Comparison of ENCODE assay signal across 8 mouse cellular contexts in genomic region chr9:119358058-119358429, GRCm38 (mm10). TPM values are rescaled to one million over a fixed set of nuclear protein-coding genes. Genes with fewer than 3 reads are reported as not detected.
DNase-seq lines count a peak whose midpoint lies in the region; ATAC-seq and TF ChIP-seq lines count a peak whose summit lies in the region.
"Had no signal": no experiment of that assay in that cellular context is flagged by ENCODE, and none has a peak within 500 bp of the region (broad histone marks: within the 10 kb centered on the region; RNA-seq: fewer than 3 reads in every experiment).

No protein-coding gene starts in this region.

- peaks cover 14% of the 10 kb centered on the region for H3K36me3 ChIP-seq in ES-E14 (ENCODE audit: control insufficient read depth, insufficient read depth, low read length, poor library complexity, severe bottlenecking)
- H3K36me3 ChIP-seq in intestine, embryonic 15.5 days = no peaks in the 10 kb centered on the region
- no peaks in the 10 kb centered on the region for H3K36me3 ChIP-seq in liver, embryonic 15.5 days (replicated peaks)

- in situ Hi-C loops in ES-E14 (cut with MboI; ENCODE audit: low sequenced_read_pairs in 2 of 2, unreplicated experiment in 2 of 2) = no loop called here

- no peaks in the 10 kb centered on the region for H3K27me3 ChIP-seq in intestine, embryonic 15.5 days (replicated peaks)
- 0 out of 2 replicates have a peak, but pooled peaks cover 5% of the 10 kb centered on the region for H3K27me3 ChIP-seq in liver, embryonic 15.5 days

- peak overlapping the region; percentile 75 to 81 for H3K4me3 ChIP-seq in ES-E14 (ENCODE audit: insufficient read depth in 1 of 2, low read depth in 1 of 2, low read length in 2 of 2, poor library complexity in 1 of 2, severe bottlenecking in 1 of 2)
- peak overlapping the region; percentile 78 for H3K4me3 ChIP-seq in intestine, embryonic 15.5 days (replicated peaks)
- peak overlapping the region; percentile 70 for H3K4me3 ChIP-seq in liver, embryonic 15.5 days (replicated peaks)

- H3K9ac ChIP-seq in ES-E14 (ENCODE audit: insufficient read depth, low read depth, low read length, poor library complexity, severe bottlenecking) = peak overlapping the region; percentile 41; the same call in 1 of the 2 replicates
- H3K9ac ChIP-seq in intestine, embryonic 15.5 days = peak overlapping the region; percentile 82
- peak overlapping the region; percentile 67 for H3K9ac ChIP-seq in liver, embryonic 15.5 days

- TF ChIP-seq POLR2A in brain, embryonic 14.5 days (IDR thresholded peaks at IDR 0.05; ENCODE audit: borderline replicate concordance, extremely low read depth, insufficient read depth, insufficient read length, poor library complexity, severe bottlenecking) = no peak

- no peak overlapping the region for H3K27ac ChIP-seq in ES-E14 (ENCODE audit: insufficient read depth, low read depth, low read length, poor library complexity, severe bottlenecking)
- H3K27ac ChIP-seq in intestine, embryonic 15.5 days = no peak overlapping the region
- no peak overlapping the region for H3K27ac ChIP-seq in liver, embryonic 15.5 days (replicated peaks)

- peak overlapping the region; percentile 91 for H3K4me2 ChIP-seq in intestine, embryonic 15.5 days (replicated peaks)
- peak overlapping the region; percentile 96 for H3K4me2 ChIP-seq in liver, embryonic 15.5 days

- no peak; the same call in 1 of the 2 replicates for ATAC-seq in intestine, embryonic 15.5 days
- no peak for ATAC-seq in liver, embryonic 15.5 days (ENCODE audit: insufficient read depth)
- no peak for ATAC-seq in cerebellum, adult (ENCODE audit: insufficient number of reproducible peaks, low FRiP score, low TSS enrichment)

- TF ChIP-seq CTCF in brain, embryonic 14.5 days (IDR thresholded peaks at IDR 0.05; ENCODE audit: borderline replicate concordance, extremely low read depth, insufficient read depth, insufficient read length) = no peak

- 36% methylated on average over 9 of the region's 9 CpGs for WGBS in intestine, embryonic 15.5 days
- 43% methylated on average over 9 of the region's 9 CpGs for WGBS in liver, embryonic 15.5 days (ENCODE audit: insufficient replicate concordance)

- intact Hi-C loops in left cerebral cortex, postnatal 25 days (cut with DNase I) = loop anchor here (10.0 kb wide), 1 partner anchor 203 kb away; the partner anchor contains the start of genes Acaa1b and Gm47289

- no peak for DNase-seq in ES-E14 (ENCODE audit: low read depth, low spot score)
- DNase-seq in brain, embryonic 14.5 days (ENCODE audit: low read depth) = peak; percentile 9
- no peak for DNase-seq in frontal cortex, postnatal 10 days (ENCODE audit: low spot score in 2 of 2)
- no peak for DNase-seq in left cerebral cortex, postnatal 25 days (ENCODE audit: low spot score in 2 of 2)

- H3K9me3 ChIP-seq in ES-E14 (ENCODE audit: control insufficient read depth, insufficient read depth, low read depth, low read length) = no peaks in the 10 kb centered on the region
- H3K9me3 ChIP-seq in intestine, embryonic 15.5 days = no peaks in the 10 kb centered on the region
- H3K9me3 ChIP-seq in liver, embryonic 15.5 days (replicated peaks) = no peaks in the 10 kb centered on the region

- 0 out of 4 replicates have a peak, but pooled peaks cover 0 to 2% of the 10 kb centered on the region in 2 experiments for H3K4me1 ChIP-seq in ES-E14 (ENCODE audit: control insufficient read depth in 2 of 2, insufficient read depth in 2 of 2, low read length in 2 of 2, poor library complexity in 1 of 2)
- 0 out of 2 replicates have a peak, but pooled peaks cover 6% of the 10 kb centered on the region for H3K4me1 ChIP-seq in intestine, embryonic 15.5 days (replicated peaks)
- peaks cover 14% of the 10 kb centered on the region for H3K4me1 ChIP-seq in liver, embryonic 15.5 days (replicated peaks)

TF ChIP-seq in ES-E14, 5 proteins besides CTCF, POLR2A, EP300 and RAD21:
- TF ChIP-seq ZC3H11A (IDR thresholded peaks at IDR 0.05; ENCODE audit: borderline replicate concordance, low read depth, low read length) (no peak), HCFC1 (IDR thresholded peaks at IDR 0.05; ENCODE audit: borderline replicate concordance, insufficient read depth, low read length) (no peak), ZNF384 (IDR thresholded peaks at IDR 0.05; ENCODE audit: low read depth, low read length) (no peak), CHD2 (IDR thresholded peaks at IDR 0.05; ENCODE audit: low read depth, low read length) (no peak)
TF ChIP-seq in ES-E14: peak in this region for 0.

RNA-seq across cellular contexts. Expression of gene Xylb, which starts 0.9 kb away (rescaled TPM):
- total RNA-seq in ES-E14 (2012; rRNA removed) = 3.7 and 6.7 TPM in 2 replicates
- polyA plus RNA-seq in brain, embryonic 14.5 days (2012; rRNA removed) = 5.2 and 6.3 TPM in 2 replicates
- polyA plus RNA-seq in intestine, embryonic 15.5 days (2015; fragmentation: Nextera tagmentation; extraction: Ambion mirVana) = 13.2 and 14.5 TPM in 2 replicates
- polyA plus RNA-seq in liver, embryonic 15.5 days (2015; fragmentation: Nextera tagmentation; extraction: Ambion mirVana) = 3.7 and 3.8 TPM in 2 replicates
- 1 to 10 TPM; 3.3 to 3.8 TPM for total RNA-seq in left cerebral cortex, postnatal 25 days (2021)
- total RNA-seq: monocyte, adult 5-6 weeks had no signal

RNA-seq across cellular contexts. Expression of gene Slc22a14, which starts 7.3 kb away (rescaled TPM):
- 0.45 and 1.1 TPM in 2 replicates for total RNA-seq in ES-E14 (2012; rRNA removed)
- 0.04 and 0.05 TPM in 2 replicates for polyA plus RNA-seq in brain, embryonic 14.5 days (2012; rRNA removed)
- 0.06 TPM in 1 of 2 replicates, not detected in the other for polyA plus RNA-seq in intestine, embryonic 15.5 days (2015; fragmentation: Nextera tagmentation; extraction: Ambion mirVana)
- 0.07 TPM in 1 of 2 replicates, not detected in the other for polyA plus RNA-seq in liver, embryonic 15.5 days (2015; fragmentation: Nextera tagmentation; extraction: Ambion mirVana)
- total RNA-seq in left cerebral cortex, postnatal 25 days (2021) = not detected

RNA-seq across cellular contexts. Expression of gene Myd88, which starts 16.8 kb away (rescaled TPM):
- 4.2 and 5.4 TPM in 2 replicates for total RNA-seq in ES-E14 (2012; rRNA removed)
- 3.1 and 4.4 TPM in 2 replicates for polyA plus RNA-seq in brain, embryonic 14.5 days (2012; rRNA removed)
- polyA plus RNA-seq in intestine, embryonic 15.5 days (2015; fragmentation: Nextera tagmentation; extraction: Ambion mirVana) = 29.8 and 32.1 TPM in 2 replicates
- polyA plus RNA-seq in liver, embryonic 15.5 days (2015; fragmentation: Nextera tagmentation; extraction: Ambion mirVana) = 15.3 and 17.0 TPM in 2 replicates
- 1 to 10 TPM; 5.4 to 7.3 TPM for total RNA-seq in left cerebral cortex, postnatal 25 days (2021)

RNA-seq across cellular contexts. Expression of gene Acaa1a, which starts 18.6 kb away (rescaled TPM):
- 54.9 and 58.2 TPM in 2 replicates for total RNA-seq in ES-E14 (2012; rRNA removed)
- polyA plus RNA-seq in brain, embryonic 14.5 days (2012; rRNA removed) = 132 and 164 TPM in 2 replicates
- polyA plus RNA-seq in intestine, embryonic 15.5 days (2015; fragmentation: Nextera tagmentation; extraction: Ambion mirVana) = 95.2 and 108 TPM in 2 replicates
- polyA plus RNA-seq in liver, embryonic 15.5 days (2015; fragmentation: Nextera tagmentation; extraction: Ambion mirVana) = 42.4 and 51.5 TPM in 2 replicates
- total RNA-seq in left cerebral cortex, postnatal 25 days (2021) = 10 to 100 TPM; 71.4 to 72.6 TPM

RNA-seq across cellular contexts. Expression of gene Oxsr1, which starts 35.8 kb away (rescaled TPM):
- total RNA-seq in ES-E14 (2012; rRNA removed) = 52.1 and 53.1 TPM in 2 replicates
- 53.8 and 55.0 TPM in 2 replicates for polyA plus RNA-seq in brain, embryonic 14.5 days (2012; rRNA removed)
- 12.0 and 12.1 TPM in 2 replicates for polyA plus RNA-seq in intestine, embryonic 15.5 days (2015; fragmentation: Nextera tagmentation; extraction: Ambion mirVana)
- 4.8 and 5.6 TPM in 2 replicates for polyA plus RNA-seq in liver, embryonic 15.5 days (2015; fragmentation: Nextera tagmentation; extraction: Ambion mirVana)
- 10 to 100 TPM; 28.0 to 31.4 TPM for total RNA-seq in left cerebral cortex, postnatal 25 days (2021)
